Mouse (Mus musculus) CH12.LX (cell line): ENCODE measurements at regions not wholly inside any gene's neighbourhood (a gene's known extent, or its start where the extent isn't known, plus 50 kb on each side); places are given as distances from the start of the nearest gene placed in this dataset.

Experiments used
- DNase-seq: peaks from one replicate; pipeline ENCODE4 v3.0.0-alpha.2; 2013; ENCODE audit errors: extremely low read depth
- H3K27ac ChIP-seq: 2 replicates; pipeline ENCODE4 v1.5.1; 2012; ENCODE audit warnings: low read depth, mild to moderate bottlenecking, control low read depth, moderate library complexity; ENCODE audit not compliant: insufficient read depth
- H3K27me3 ChIP-seq: replicated peaks from 2 replicates; pipeline ENCODE3; 2012; ENCODE audit warnings: inconsistent platforms
- H3K36me3 ChIP-seq, 2 experiments: replicated peaks in 1 of 2; 2 replicates each; pipeline versions ENCODE3 to v1.6.1; 2012; ENCODE audit warnings: inconsistent platforms in 1 of 2, low read length in 1 of 2, mild to moderate bottlenecking in 1 of 2, mixed read lengths in 1 of 2, moderate library complexity in 1 of 2; ENCODE audit not compliant: control insufficient read depth in 1 of 2, insufficient read depth in 1 of 2
- H3K4me1 ChIP-seq, 2 experiments: 2 replicates each; pipeline ENCODE4 v1.6.1; 2012; ENCODE audit warnings: inconsistent platforms in 1 of 2, moderate library complexity in 1 of 2; ENCODE audit not compliant: insufficient read depth in 2 of 2, control insufficient read depth in 1 of 2
- H3K4me2 ChIP-seq: 2 replicates; pipeline ENCODE4 v1.6.1; 2012; ENCODE audit warnings: low read depth, mild to moderate bottlenecking, control low read depth; ENCODE audit not compliant: poor library complexity, insufficient read depth, severe bottlenecking
- H3K4me3 ChIP-seq, 3 experiments: fragments of 150-350 bp in 1 of 3; sonication (generic) in 1 of 3; replicated peaks in 1 of 3; 2 replicates each; pipeline versions ENCODE3 to v1.5.1; 2011 to 2012; ENCODE audit warnings: low read depth in 2 of 3, low read length in 2 of 3, mild to moderate bottlenecking in 2 of 3, moderate library complexity in 2 of 3, control low read depth in 1 of 3, improper control_type of control experiment in 1 of 3, inconsistent platforms in 1 of 3, mixed read lengths in 1 of 3; ENCODE audit not compliant: poor library complexity in 1 of 3
- H3K79me2 ChIP-seq: replicated peaks from 2 replicates; pipeline ENCODE4 v1.6.1; 2012; ENCODE audit warnings: mild to moderate bottlenecking, moderate library complexity; ENCODE audit not compliant: control insufficient read depth, poor library complexity, insufficient read depth, severe bottlenecking; ENCODE audit errors: extremely low read depth
- H3K9ac ChIP-seq: 2 replicates; pipeline ENCODE4 v1.6.1; 2012; ENCODE audit warnings: low read depth, mild to moderate bottlenecking, control low read depth, moderate library complexity; ENCODE audit not compliant: insufficient read depth
- H3K9me3 ChIP-seq: replicated peaks from 2 replicates; pipeline ENCODE3; 2012; ENCODE audit warnings: low read length, inconsistent platforms, mixed read lengths
- BHLHE40 ChIP-seq: IDR thresholded peaks from 2 replicates; pipeline ENCODE4 v1.6.1; 2011; ENCODE audit warnings: mild to moderate bottlenecking, low read depth, low read length, improper control_type of control experiment
- CHD1 ChIP-seq: IDR thresholded peaks from 2 replicates; pipeline ENCODE4 v1.6.1; 2012; ENCODE audit warnings: low read depth, low read length, improper control_type of control experiment, inconsistent platforms
- CHD2 ChIP-seq: IDR thresholded peaks from 2 replicates; pipeline ENCODE4 v1.6.1; 2011; ENCODE audit warnings: low read length, improper control_type of control experiment
- CTCF ChIP-seq, 2 experiments: IDR thresholded peaks in 1 of 2; conservative IDR thresholded peaks in 1 of 2; 2 replicates each; pipeline ENCODE4 v1.5.1; 2011 to 2012; ENCODE audit warnings: low read depth in 2 of 2, low read length in 2 of 2, improper control_type of control experiment in 1 of 2, inconsistent platforms in 1 of 2, mild to moderate bottlenecking in 1 of 2, moderate library complexity in 1 of 2
- E2F4 ChIP-seq: IDR thresholded peaks from 2 replicates; pipeline ENCODE4 v1.6.1; 2011; ENCODE audit warnings: low read depth, low read length, improper control_type of control experiment; ENCODE audit not compliant: insufficient replicate concordance
- ELF1 ChIP-seq: IDR thresholded peaks from 2 replicates; pipeline ENCODE4 v1.6.1; 2014; ENCODE audit warnings: low read depth, mild to moderate bottlenecking, inconsistent platforms, low read length, improper control_type of control experiment
- HCFC1 ChIP-seq: IDR thresholded peaks from 2 replicates; pipeline ENCODE4 v1.6.1; 2012; ENCODE audit warnings: low read depth, mild to moderate bottlenecking, inconsistent platforms, low read length, improper control_type of control experiment
- IRF4 ChIP-seq: IDR thresholded peaks from 2 replicates; pipeline ENCODE4 v1.6.1; 2014; ENCODE audit warnings: low read depth, mild to moderate bottlenecking, inconsistent platforms, low read length, improper control_type of control experiment
- JUN ChIP-seq: IDR thresholded peaks from 2 replicates; pipeline ENCODE4 v1.6.1; 2011; ENCODE audit warnings: low read depth, mild to moderate bottlenecking, low read length, improper control_type of control experiment, moderate library complexity; ENCODE audit not compliant: insufficient read depth
- MAFK ChIP-seq: IDR thresholded peaks from 2 replicates; pipeline ENCODE4 v1.6.1; 2011; ENCODE audit warnings: low read length, improper control_type of control experiment; ENCODE audit not compliant: insufficient replicate concordance
- MAX ChIP-seq: IDR thresholded peaks from 2 replicates; pipeline ENCODE4 v1.6.1; 2011; ENCODE audit warnings: low read length, improper control_type of control experiment
- MAZ ChIP-seq: IDR thresholded peaks from 2 replicates; pipeline ENCODE4 v1.6.1; 2012; ENCODE audit warnings: low read depth, mild to moderate bottlenecking, inconsistent platforms, low read length, improper control_type of control experiment, moderate library complexity
- MEF2A ChIP-seq: IDR thresholded peaks from 2 replicates; pipeline ENCODE4 v1.6.1; 2014; ENCODE audit warnings: low read depth, mild to moderate bottlenecking, inconsistent platforms, low read length, improper control_type of control experiment, borderline replicate concordance
- MXI1 ChIP-seq: IDR thresholded peaks from 2 replicates; pipeline ENCODE4 v1.6.1; 2011; ENCODE audit warnings: mild to moderate bottlenecking, low read depth, low read length, improper control_type of control experiment
- PAX5 ChIP-seq: IDR thresholded peaks from 2 replicates; pipeline ENCODE4 v1.6.1; 2012; ENCODE audit warnings: low read length, inconsistent platforms, mixed read lengths
- POLR2A ChIP-seq: IDR thresholded peaks from 2 replicates; pipeline ENCODE4 v1.6.1; 2011; ENCODE audit warnings: low read depth, mild to moderate bottlenecking, improper control_type of control experiment, low read length
- POLR2AphosphoS2 ChIP-seq: IDR thresholded peaks from 2 replicates; pipeline ENCODE4 v1.6.1; 2011; ENCODE audit warnings: low read depth, low read length, improper control_type of control experiment
- RAD21 ChIP-seq: IDR thresholded peaks from 2 replicates; pipeline ENCODE4 v1.6.1; 2011; ENCODE audit warnings: low read depth, mild to moderate bottlenecking, low read length, improper control_type of control experiment, moderate library complexity
- RCOR1 ChIP-seq: conservative IDR thresholded peaks from 2 replicates; pipeline ENCODE4 v1.6.1; 2012; ENCODE audit warnings: low read depth, mild to moderate bottlenecking, inconsistent platforms, low read length, improper control_type of control experiment
- SIN3A ChIP-seq: IDR thresholded peaks from 2 replicates; pipeline ENCODE4 v1.6.1; 2012; ENCODE audit warnings: low read length, improper control_type of control experiment, inconsistent platforms
- TBP ChIP-seq: conservative IDR thresholded peaks from 2 replicates; pipeline ENCODE4 v1.6.1; 2011; ENCODE audit warnings: low read depth, low read length, improper control_type of control experiment
- UBTF ChIP-seq: IDR thresholded peaks from 2 replicates; pipeline ENCODE4 v1.6.1; 2012; ENCODE audit warnings: low read depth, mild to moderate bottlenecking, inconsistent platforms, low read length, improper control_type of control experiment, moderate library complexity
- USF1 ChIP-seq: IDR thresholded peaks from 2 replicates; pipeline ENCODE4 v1.6.1; 2014; ENCODE audit warnings: low read depth, mild to moderate bottlenecking, inconsistent platforms, low read length, improper control_type of control experiment
- USF2 ChIP-seq: conservative IDR thresholded peaks from 2 replicates; pipeline ENCODE4 v1.6.1; 2011; ENCODE audit warnings: low read depth, low read length, improper control_type of control experiment
- ZC3H11A ChIP-seq: IDR thresholded peaks from 2 replicates; pipeline ENCODE4 v1.6.1; 2012; ENCODE audit warnings: low read depth, mild to moderate bottlenecking, inconsistent platforms, low read length, improper control_type of control experiment
- ZKSCAN1 ChIP-seq: IDR thresholded peaks from 2 replicates; pipeline ENCODE4 v1.6.1; 2012; ENCODE audit warnings: low read depth, inconsistent platforms, low read length, improper control_type of control experiment, borderline replicate concordance
- ZNF384 ChIP-seq: IDR thresholded peaks from 2 replicates; pipeline ENCODE4 v1.6.1; 2012; ENCODE audit warnings: low read depth, low read length, improper control_type of control experiment, inconsistent platforms
- dilution Hi-C: fragments of 300-500 bp; cut with MboI; formaldehyde crosslinking; loops from 2 replicates; pipeline ENCODE4 v1.14.3; 2020; ENCODE audit warnings: low sequenced_read_pairs; ENCODE audit not compliant: extremely low pct_unique_long_range_greater_than_20kb, extremely low pct_ligation_motif_present
- in situ Hi-C: fragments of 300-500 bp; cut with MboI; formaldehyde crosslinking; loops from 3 replicates; pipeline ENCODE4 v1.14.3; 2019; ENCODE audit warnings: low sequenced_read_pairs, low pct_ligation_motif_present, low pct_unique_long_range_greater_than_20kb, mixed read lengths

DNA sequence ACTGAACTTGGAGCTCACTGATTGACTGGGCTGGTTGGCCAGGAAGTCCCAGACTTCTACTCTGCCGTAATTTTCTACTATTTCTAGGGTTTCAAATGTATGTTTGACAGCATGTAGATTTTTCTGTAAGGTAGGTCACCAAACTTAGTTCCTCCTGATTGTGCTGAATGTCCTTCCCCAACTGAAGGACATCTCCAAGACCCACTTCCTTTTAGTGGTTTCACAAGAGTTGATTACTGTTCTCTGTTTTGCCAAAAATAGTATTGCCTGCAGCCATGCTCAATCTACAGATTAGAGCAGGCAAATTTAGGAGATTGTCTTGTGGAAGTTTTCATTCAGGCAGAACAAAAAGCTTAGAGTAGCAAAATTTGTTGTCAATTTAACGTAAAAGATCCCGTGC is 396.7 kb upstream of the Slc8a1 start:
- no peak overlapping the region for H3K9ac ChIP-seq
- no peak overlapping the region for H3K4me2 ChIP-seq
- no peaks in the 10 kb centered on the region for H3K27me3 ChIP-seq
- H3K36me3 ChIP-seq = no peaks in the 10 kb centered on the region
- H3K79me2 ChIP-seq = no peaks in the 10 kb centered on the region
- no peak overlapping the region for H3K27ac ChIP-seq
- in situ Hi-C loops (no loop called here), dilution Hi-C loops (no loop called here)
- peaks cover 22% of the 10 kb centered on the region for H3K9me3 ChIP-seq
- no peak for DNase-seq
- TF ChIP-seq PAX5 (no peak), RCOR1 (no peak), TBP (no peak), USF2 (no peak), ZKSCAN1 (no peak), MXI1 (no peak), CHD2 (no peak), HCFC1 (no peak), CHD1 (no peak), ELF1 (no peak), ZNF384 (no peak), SIN3A (no peak), MAZ (no peak), RAD21 (no peak), E2F4 (no peak), MAX (no peak)
- TF ChIP-seq, all 38 proteins: peak for 0
- H3K4me3 ChIP-seq = no peak overlapping the region
- no peaks in the 10 kb centered on the region for H3K4me1 ChIP-seq

DNA sequence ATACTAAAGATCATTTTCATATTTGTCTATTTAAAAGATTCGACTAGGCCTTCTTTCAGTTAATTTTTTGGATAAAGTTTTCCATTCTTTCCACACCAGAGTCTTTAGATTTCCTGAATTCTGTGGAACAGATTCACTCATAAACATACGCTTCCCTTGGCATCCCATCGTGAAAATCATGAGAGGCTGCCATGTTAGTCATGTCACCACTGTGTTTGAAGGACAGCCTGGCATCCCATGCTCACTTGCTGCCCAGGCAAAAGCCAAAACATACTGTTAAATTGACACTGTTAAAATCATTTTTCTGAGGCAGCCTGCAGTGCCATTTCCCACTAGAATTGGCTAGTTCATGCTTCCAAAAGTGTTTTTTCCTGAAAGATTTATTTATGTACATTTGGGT is 394.8 kb upstream of the Slc8a1 start:
- H3K27ac ChIP-seq = no peak overlapping the region
- TF ChIP-seq RCOR1 (no peak), CHD1 (no peak), ZNF384 (no peak), BHLHE40 (no peak), USF1 (no peak), IRF4 (no peak), MEF2A (no peak), ZC3H11A (no peak), RAD21 (no peak), JUN (no peak), MAFK (no peak), UBTF (no peak), PAX5 (no peak), POLR2A (no peak), SIN3A (no peak), CTCF (conservative IDR thresholded peaks at IDR 0.05 in 1 of 2, IDR thresholded peaks at IDR 0.05 in 1 of 2; ENCODE audit: low read depth in 2 of 2, low read length in 2 of 2) (no peak), POLR2AphosphoS2 (no peak)
- no peak overlapping the region for H3K9ac ChIP-seq
- no peaks in the 10 kb centered on the region for H3K36me3 ChIP-seq
- H3K27me3 ChIP-seq = no peaks in the 10 kb centered on the region
- H3K4me3 ChIP-seq = no peak overlapping the region
- dilution Hi-C loops = no loop called here
- in situ Hi-C loops = no loop called here
- DNase-seq = no peak
- no peaks in the 10 kb centered on the region for H3K79me2 ChIP-seq
- H3K4me1 ChIP-seq = no peaks in the 10 kb centered on the region
- H3K4me2 ChIP-seq = no peak overlapping the region
- peaks cover 24% of the 10 kb centered on the region for H3K9me3 ChIP-seq
